Mouse (Mus musculus) embryonic fibroblast, embryonic 13.5 days (primary cell): Measurements from ENCODE around the gene Tmem161a.

Source experiments
- CTCF ChIP-seq: IDR thresholded peaks from 2 replicates; pipeline ENCODE4 v1.5.1; 2011; ENCODE audit warnings: mild to moderate bottlenecking, control low read depth, low read length, moderate library complexity, borderline replicate concordance; ENCODE audit not compliant: insufficient read depth
- POLR2A ChIP-seq: IDR thresholded peaks from 2 replicates; pipeline ENCODE4 v1.6.1; 2011; ENCODE audit warnings: low read depth, mild to moderate bottlenecking, control low read depth, low read length, moderate library complexity

- TF ChIP-seq CTCF (no peak), POLR2A (no peak)
Observed at GRCm38 (mm10) chr8:70158069-70158853, 13.9 kb upstream of the Tmem161a start.
